Mouse (Mus musculus) MEL (cell line): ENCODE data around the gene Msi2.

Source experiments
- CTCF ChIP-seq, 3 experiments: IDR thresholded peaks in 2 of 3; conservative IDR thresholded peaks in 1 of 3; 2 replicates each; pipeline ENCODE4 v1.5.1; 2011 to 2012; ENCODE audit warnings: low read length in 3 of 3, low read depth in 2 of 3, mild to moderate bottlenecking in 2 of 3, improper control_type of control experiment in 1 of 3, inconsistent platforms in 1 of 3, mixed read lengths in 1 of 3, moderate library complexity in 1 of 3; ENCODE audit not compliant: control insufficient read depth in 1 of 3, insufficient read depth in 1 of 3, poor library complexity in 1 of 3, severe bottlenecking in 1 of 3
- POLR2A ChIP-seq, 2 experiments: IDR thresholded peaks; 2 replicates each; pipeline ENCODE4 v1.6.1; 2011 to 2012; ENCODE audit warnings: low read length in 2 of 2, mild to moderate bottlenecking in 2 of 2, control low read depth in 1 of 2, improper control_type of control experiment in 1 of 2, low read depth in 1 of 2, moderate library complexity in 1 of 2; ENCODE audit not compliant: control insufficient read depth in 1 of 2, insufficient read depth in 1 of 2, poor library complexity in 1 of 2
- SIN3A ChIP-seq: IDR thresholded peaks from 2 replicates; pipeline ENCODE4 v1.6.1; 2012; ENCODE audit warnings: low read length, improper control_type of control experiment, inconsistent platforms
- USF1 ChIP-seq: IDR thresholded peaks from 2 replicates; pipeline ENCODE4 v1.6.1; 2014; ENCODE audit warnings: low read depth, mild to moderate bottlenecking, inconsistent platforms, low read length, improper control_type of control experiment, moderate library complexity
- USF2 ChIP-seq, 2 experiments: IDR thresholded peaks; 2 replicates each; pipeline ENCODE4 v1.6.1; 2011 to 2012; ENCODE audit warnings: improper control_type of control experiment in 2 of 2, low read length in 2 of 2, borderline replicate concordance in 1 of 2, inconsistent platforms in 1 of 2, low read depth in 1 of 2, mild to moderate bottlenecking in 1 of 2; ENCODE audit not compliant: insufficient read depth in 1 of 2

DNA sequence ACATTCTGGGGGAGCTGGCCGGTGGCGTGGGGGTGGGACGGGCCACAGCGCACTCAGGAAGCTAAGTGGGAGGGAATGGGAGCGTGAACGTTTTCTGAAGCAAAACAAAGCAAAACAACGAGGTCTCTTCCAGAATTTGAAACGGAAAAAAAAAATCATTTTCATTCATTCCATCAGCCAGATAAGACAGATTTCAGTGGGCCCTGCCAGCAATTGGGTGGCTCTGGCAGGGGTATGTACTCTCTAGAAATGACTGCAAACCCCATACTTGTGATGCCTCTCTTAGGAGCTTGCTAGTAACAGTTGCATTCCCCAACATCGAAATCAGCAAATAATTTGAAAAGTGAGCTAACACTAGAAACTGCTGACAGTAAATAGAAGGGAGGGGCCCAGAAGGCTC is 335.9 kb downstream of the Msi2 start:
- TF ChIP-seq POLR2A (IDR thresholded peaks at IDR 0.05; ENCODE audit: control insufficient read depth in 1 of 2, insufficient read depth in 1 of 2, low read depth in 1 of 2, low read length in 2 of 2, poor library complexity in 1 of 2) = no peak
- no peak for TF ChIP-seq USF2 (IDR thresholded peaks at IDR 0.05; ENCODE audit: borderline replicate concordance in 1 of 2, insufficient read depth in 1 of 2, low read depth in 1 of 2, low read length in 2 of 2)
- TF ChIP-seq CTCF (IDR thresholded peaks at IDR 0.05 in 2 of 3, conservative IDR thresholded peaks at IDR 0.05 in 1 of 3; ENCODE audit: control insufficient read depth in 1 of 3, insufficient read depth in 1 of 3, low read depth in 2 of 3, low read length in 3 of 3, poor library complexity in 1 of 3, severe bottlenecking in 1 of 3) = no peak
- no peak for TF ChIP-seq SIN3A
- TF ChIP-seq USF1 = no peak
